Mouse (Mus musculus) gastrocnemius, adult 8-10 months (tissue): ENCODE measurements around the gene Wdr62. TPM values are rescaled to one million over a fixed set of nuclear protein-coding genes. Genes with fewer than 3 reads are reported as not detected.
A peak's percentile ranks its signal among the peaks of the same experiment; 100 is the strongest.

Experiments
- DNase-seq, 2 experiments: peaks; one replicate each; pipeline ENCODE4 v3.0.0; 2022; ENCODE audit warnings: low spot score in 2 of 2
- total RNA-seq, 4 experiments: library from RNA; stranded (reverse); gene quantifications; 2 replicates each; pipeline ENCODE4 v1.2.4; 2022

The Wdr62 gene
- total RNA-seq, 4 experiments from 2014 or later: 0.90 to 2.3 (median 1.4) TPM

- DNase-seq: no peak
Observed at GRCm38 (mm10) chr7:30306083-30306779, 26.0 kb upstream of the Wdr62 start.

DNA sequence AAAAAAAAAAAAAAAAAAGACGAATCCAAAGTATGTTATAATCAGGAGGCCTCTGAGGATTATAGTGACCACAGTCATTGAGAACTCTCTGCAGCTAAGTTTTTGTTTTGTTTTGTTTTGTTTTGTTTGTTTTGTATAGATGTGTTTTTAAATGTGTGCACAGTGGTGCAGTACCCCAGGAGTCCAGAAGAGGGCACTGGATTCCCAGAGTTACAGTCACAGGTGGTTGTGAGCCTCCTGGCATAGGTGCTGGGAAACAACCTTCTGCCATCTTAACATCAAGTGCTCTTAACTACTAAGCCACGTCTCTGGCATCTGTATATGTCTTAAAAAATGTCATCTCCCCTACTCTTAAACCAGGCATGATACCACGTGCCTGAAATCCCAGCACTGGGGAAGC is 20.7 kb upstream of the Wdr62 start:
- no peak for DNase-seq

- no peak for DNase-seq
Observed at GRCm38 (mm10) chr7:30297266-30297665, 17.0 kb upstream of the Wdr62 start.

DNA sequence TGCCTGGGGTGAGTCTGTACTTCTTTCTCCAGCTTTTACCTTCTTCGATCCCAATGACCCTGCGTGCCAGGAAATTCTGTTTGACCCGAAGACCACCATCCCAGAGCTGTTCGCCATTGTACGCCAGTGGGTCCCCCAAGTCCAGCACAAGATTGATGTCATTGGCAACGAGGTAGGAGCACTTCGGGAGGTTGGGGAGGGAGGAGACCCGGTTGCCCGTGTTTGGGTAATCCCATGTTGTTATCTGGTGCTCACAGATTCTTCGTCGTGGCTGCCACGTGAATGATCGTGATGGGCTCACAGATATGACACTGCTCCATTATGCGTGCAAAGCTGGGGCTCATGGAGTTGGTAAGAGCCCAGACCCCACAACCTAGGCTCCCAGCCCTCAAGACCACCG is 16.6 kb upstream of the Wdr62 start:
- DNase-seq: no peak

GRCm38 (mm10) chr7:30295103-30295502 is 14.9 kb upstream of the Wdr62 start:
- no peak for DNase-seq

DNA sequence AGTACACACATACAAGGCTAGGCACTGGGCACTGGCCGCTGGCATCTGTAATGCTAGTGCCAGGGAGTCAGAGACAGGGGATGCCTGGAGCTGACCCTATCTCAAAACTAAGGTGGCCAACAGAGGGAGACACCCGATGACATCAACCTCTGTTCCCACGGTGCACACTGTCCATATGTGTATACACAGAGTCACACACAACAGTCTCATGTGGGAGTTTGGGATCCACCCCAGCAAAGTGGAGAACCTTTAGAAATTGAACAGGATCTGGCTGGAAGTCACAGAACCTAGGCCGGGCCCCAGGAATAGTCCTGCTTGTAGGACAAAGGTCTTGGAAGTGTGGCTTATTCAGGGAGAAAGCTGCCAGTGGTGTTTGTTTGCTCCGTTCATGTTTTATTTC is 14.1 kb upstream of the Wdr62 start:
- no peak for DNase-seq

GRCm38 (mm10) chr7:30293795-30294194 is 13.6 kb upstream of the Wdr62 start:
- DNase-seq: no peak

GRCm38 (mm10) chr7:30291215-30292131 is 11.3 kb upstream of the Wdr62 start, which contains the start of gene Clip3:
Gene Clip3 (plus strand): TSS chr7:30291728.
- DNase-seq: peak; percentile 21 to 37

DNA sequence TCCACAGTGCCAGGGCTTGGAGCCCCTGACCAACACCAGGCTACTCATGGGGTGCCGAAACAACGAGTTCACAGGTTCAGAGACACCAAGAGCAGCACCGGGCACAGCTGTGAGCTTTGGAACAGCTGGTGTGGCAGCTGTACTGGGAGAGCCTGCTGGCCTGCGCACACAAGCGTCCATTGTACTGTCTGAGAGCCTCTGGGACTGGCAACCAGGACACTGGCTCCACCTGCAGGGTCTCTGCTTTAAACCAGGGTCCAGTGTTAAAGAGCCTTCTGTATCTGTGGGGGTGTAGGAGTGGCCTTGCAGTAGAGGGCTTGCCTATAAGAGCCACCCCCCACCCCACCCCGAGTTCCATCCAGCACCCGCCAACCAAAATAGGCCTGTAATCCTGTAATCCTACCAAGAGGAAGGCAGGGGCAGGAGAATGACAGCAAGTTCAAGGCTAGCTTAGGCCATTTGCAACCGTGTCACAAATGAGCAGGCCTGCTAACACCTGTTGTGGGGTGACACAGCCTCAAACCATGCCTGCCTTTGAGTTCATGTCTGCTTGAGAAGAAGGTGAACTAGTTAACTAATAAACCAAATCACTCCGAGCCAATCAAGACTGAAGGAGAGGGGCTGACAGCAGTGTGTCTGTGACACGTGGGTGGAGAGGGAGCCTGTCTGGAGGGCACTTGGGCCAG is 9.6 kb upstream of the Wdr62 start:
- no peak for DNase-seq

DNA sequence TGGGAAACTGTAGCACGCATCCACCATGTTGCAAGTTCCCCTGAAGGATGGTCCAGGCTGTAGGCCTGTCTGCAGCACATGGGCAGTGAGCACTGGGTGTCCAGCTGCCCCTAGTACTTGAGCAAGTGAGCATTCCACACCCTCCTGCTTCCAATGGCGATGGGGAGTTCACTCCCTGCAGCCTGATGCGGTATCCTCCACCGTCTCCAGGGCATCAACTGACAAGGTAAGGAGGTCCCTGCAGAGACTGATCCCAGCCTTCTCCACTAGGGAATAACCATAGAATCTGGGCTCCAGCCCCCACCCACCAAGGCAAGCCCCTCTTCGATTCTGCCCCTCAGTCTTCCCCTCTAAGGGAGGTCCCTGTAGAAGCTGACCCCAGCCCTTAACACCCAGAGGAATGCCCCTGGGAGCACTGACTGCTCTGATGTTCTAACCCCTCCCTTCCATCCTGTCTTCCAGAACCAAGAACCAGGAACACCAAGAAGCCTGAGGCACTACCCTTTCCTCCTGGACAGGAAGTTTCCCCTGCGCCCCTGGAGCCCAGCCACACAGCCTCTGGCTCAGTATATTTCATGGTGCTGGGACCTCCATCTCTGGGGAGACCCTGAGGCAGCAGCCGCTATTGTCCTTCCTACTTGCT is 9.0 kb upstream of the Wdr62 start:
- no peak for DNase-seq

DNA sequence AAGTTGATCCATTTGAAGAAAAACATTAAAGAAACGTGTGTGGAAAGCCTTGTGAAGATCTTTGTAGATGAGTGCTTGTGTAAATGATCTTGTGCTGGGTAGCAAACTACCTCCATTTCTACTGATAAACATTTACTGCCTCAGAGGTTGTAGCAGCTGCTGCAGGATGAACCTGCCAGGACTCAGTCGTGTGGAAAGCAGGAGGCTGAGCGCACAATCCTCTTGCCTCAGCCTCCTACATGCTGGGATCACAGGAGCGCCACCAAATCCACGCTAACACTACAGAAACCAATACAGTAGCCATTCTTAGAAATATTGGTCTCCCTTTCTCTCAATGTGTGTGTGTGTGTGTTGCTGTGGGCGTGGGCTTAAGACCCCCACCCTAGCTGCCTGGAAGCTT is 7.8 kb upstream of the Wdr62 start:
- DNase-seq: no peak

GRCm38 (mm10) chr7:30286701-30287410 is 6.6 kb upstream of the Wdr62 start:
- no peak for DNase-seq

GRCm38 (mm10) chr7:30282740-30283139 is 2.5 kb upstream of the Wdr62 start:
- DNase-seq: peak in 1 of 2 experiments; percentile 18

- DNase-seq: no peak
Observed at GRCm38 (mm10) chr7:30281522-30281921, 1.3 kb upstream of the Wdr62 start.

- peak; percentile 81 to 84 for DNase-seq
Observed at GRCm38 (mm10) chr7:30280670-30281138, 485 bp upstream of the Wdr62 start.

DNA sequence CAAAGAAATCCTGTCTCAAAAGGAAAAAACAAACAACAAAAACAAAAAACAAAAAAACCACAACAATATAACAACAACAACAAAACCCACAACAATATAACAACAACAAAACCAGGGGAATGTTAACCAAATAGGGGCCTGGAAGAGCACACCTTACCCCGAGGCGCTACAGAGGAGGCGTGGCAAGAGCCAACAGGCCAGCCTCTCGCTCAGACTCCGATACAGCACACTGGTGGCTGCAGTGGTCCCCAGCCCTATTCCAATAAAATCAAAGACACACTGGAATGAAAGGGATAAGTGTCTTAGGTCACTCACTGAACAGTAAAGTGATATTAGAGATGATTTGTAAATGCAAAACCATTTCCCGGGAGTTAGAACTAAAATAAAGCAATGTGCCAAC is 683 bp downstream of the Wdr62 start:
- DNase-seq: no peak

DNA sequence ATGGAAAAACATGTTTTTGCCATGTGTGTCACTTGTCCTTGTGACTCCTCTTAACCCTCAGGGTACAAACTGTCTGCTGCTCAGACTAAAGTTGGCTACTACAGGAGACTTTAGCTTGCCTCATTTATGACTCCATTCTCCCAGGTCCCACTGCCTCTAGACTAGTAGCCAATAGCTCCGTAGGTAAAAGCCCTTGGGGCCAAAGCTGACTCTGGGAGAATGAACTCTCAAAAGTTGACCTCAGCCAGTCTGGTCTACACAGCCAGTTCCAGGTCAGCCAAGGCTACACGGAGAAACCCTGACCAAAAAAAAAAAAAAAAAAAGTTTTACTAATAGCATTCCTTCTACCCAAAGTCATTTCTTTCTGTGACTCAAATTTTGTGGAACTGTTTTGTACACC is 1.3 kb downstream of the Wdr62 start:
- DNase-seq: no peak

- no peak for DNase-seq
Observed at GRCm38 (mm10) chr7:30274383-30274782, 5.8 kb downstream of the Wdr62 start.

DNA sequence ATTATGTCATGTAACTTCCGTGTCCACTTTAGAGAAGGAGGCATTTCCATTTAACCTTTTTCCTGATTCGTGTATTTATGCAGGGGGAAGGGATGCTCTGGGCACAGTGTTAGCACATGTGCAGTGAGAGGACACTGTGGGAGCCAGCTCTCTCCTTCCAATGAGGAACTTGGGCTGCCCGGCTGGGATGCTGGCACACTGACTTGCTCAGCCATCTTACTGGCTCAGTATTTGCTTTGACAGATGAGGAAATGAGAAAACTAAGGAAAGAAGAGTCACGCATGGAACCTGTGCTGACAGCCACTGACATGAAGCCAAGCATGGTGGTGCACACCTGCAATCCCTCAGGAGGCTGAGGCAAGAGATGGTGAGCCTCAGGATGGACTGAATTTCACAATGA is 10.6 kb downstream of the Wdr62 start:
- DNase-seq: no peak

GRCm38 (mm10) chr7:30266780-30267179 is 13.4 kb downstream of the Wdr62 start:
- DNase-seq: no peak

GRCm38 (mm10) chr7:30265935-30266334 is 14.3 kb downstream of the Wdr62 start:
- DNase-seq: no peak
